Mouse (Mus musculus) cerebellum, postnatal 14 days (tissue): ENCODE measurements at regions not wholly inside any gene's neighbourhood (a gene's known extent, or its start where the extent isn't known, plus 50 kb on each side); places are given as distances from the start of the nearest gene placed in this dataset.

Source experiments
- DNase-seq, 2 experiments: peaks; one replicate each; pipeline ENCODE4 v3.0.0; 2021; ENCODE audit warnings: mixed read lengths in 2 of 2

- DNase-seq: no peak
Observed at GRCm38 (mm10) chr1:33271437-33272145, 398.0 kb downstream of the Prim2 start.

GRCm38 (mm10) chr1:33269162-33269561 lies 400.4 kb downstream of the Prim2 start:
- no peak for DNase-seq

DNA sequence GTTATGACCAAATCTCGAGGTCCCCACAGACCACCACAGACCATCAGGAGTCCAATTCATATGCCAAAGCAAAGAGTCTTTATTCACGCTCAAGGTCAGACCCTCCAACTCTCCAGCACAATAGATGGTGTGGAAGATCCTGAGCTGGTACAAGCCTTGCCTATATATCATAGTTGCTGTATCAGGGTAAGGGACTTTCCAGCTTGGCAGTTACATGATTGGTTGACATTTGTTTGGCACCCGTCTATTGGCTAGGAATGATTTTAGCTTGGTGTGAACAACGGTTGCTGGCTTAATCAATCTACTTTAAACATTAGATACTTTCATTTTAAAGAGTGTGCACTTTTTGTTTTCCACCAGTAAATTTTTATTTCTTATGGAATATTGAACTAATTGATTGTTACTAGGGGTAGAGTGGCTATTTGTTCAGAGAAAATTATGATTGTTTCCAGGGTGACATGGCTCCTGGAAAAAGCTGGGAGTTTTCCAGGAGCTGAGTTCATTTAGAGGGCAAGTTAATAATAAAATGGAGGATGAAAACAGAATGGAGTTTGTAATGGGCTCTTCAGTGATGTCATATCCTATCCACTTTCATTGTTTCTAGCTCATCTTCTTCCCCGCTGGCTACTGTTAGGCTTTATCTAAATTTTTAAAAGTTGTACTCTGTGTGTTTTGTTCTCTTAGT lies 403.7 kb downstream of the Prim2 start:
- no peak for DNase-seq

- DNase-seq: no peak
Observed at GRCm38 (mm10) chr1:33249474-33249873, 420.1 kb downstream of the Prim2 start.

GRCm38 (mm10) chr1:33247076-33247475 lies 422.5 kb downstream of the Prim2 start:
- DNase-seq: peak; percentile 68 to 72

- DNase-seq: no peak
Observed at GRCm38 (mm10) chr1:33245186-33245585, 424.4 kb downstream of the Prim2 start.

DNA sequence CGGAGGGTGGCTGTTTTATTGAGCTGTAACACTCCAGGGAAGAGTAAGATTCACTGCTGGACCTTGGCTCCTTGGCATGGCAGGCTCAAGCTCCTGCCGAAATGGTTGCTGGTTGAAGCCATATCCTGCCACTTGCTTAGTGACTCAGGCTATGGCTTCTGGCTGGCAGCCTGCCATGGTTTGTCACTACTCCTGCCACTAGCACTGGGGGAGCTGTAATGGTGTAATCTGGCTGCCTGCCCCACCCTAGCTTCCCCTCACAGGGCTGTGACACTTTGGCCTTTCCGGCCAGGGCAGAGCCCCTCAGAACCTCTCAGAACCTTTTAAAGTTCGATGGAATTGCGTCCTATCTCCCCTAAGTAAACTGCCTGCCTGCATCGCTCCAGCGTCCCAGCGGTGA lies 424.9 kb downstream of the Prim2 start:
- DNase-seq: peak; percentile 24 to 40

DNA sequence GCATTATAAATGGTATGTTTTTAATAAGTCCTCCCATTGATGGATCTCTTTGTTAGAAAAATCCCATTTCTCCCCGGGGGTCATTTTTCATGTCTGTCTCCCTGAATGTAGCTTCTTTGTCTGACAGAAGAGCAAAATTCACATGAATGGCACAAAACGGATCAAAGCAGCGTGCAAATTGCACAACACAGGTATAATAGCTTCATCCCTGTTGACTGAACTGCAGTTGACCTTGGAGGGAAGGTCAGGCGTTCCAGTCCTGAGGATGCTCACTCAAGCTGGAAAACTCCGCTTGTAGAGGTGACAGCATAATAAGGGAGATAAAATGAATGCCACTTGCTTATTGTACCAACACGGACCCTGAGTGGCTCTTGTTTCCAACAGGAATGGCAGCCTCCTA lies 446.6 kb downstream of the Prim2 start:
- no peak for DNase-seq

DNA sequence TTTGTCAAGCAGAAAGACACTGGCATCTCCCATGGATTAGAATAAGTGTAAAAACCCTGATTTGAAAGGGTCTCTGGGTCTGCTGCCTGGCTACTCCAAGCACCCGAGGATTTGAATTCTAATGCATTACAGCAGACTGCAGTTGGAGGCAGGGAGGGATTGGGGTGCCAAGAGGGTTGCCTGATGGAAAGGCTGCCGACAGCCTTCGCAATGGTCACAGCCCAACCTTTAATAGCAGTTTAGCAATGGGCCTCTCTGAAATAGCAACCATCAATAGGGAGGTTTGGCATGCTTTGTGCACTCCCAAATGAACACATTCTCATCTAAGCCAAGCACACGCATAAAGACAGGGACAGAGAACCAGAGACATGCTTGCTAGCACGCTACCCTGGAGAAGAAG lies 454.8 kb downstream of the Prim2 start:
- peak; percentile 27 to 30 for DNase-seq

GRCm38 (mm10) chr1:33214394-33214793 lies 455.2 kb downstream of the Prim2 start:
- no peak for DNase-seq

DNA sequence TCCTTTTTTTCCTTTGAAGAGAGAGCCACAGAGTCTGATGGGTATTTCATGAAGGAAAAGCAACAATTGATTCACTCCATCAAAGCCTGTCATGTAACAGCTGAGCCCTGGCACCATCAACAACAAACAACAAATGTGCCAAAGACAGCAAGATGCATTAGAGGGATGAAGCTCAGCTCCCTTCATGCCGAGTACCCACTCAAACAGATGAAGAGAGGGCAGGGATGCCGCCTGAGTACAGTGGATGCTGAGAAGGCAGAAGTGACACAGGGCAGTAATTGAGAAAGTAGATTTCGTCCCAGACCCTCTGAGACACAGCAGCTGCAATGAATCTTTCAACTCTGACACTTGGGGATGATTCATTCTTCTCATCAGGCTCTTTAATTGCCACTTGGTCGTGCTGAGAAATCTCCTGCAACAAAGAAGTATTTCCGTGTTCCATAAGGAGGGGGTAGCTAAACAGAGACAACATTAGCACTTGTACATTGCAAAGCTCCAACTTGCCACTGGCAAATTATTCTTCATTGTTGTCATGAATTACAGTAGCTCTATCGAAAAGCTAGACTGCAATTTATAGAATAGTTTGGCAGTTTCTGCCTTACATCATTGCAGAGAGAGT lies 467.9 kb downstream of the Prim2 start:
- DNase-seq: no peak

- DNase-seq: no peak
Observed at GRCm38 (mm10) chr1:33195114-33195513, 474.5 kb downstream of the Prim2 start.

DNA sequence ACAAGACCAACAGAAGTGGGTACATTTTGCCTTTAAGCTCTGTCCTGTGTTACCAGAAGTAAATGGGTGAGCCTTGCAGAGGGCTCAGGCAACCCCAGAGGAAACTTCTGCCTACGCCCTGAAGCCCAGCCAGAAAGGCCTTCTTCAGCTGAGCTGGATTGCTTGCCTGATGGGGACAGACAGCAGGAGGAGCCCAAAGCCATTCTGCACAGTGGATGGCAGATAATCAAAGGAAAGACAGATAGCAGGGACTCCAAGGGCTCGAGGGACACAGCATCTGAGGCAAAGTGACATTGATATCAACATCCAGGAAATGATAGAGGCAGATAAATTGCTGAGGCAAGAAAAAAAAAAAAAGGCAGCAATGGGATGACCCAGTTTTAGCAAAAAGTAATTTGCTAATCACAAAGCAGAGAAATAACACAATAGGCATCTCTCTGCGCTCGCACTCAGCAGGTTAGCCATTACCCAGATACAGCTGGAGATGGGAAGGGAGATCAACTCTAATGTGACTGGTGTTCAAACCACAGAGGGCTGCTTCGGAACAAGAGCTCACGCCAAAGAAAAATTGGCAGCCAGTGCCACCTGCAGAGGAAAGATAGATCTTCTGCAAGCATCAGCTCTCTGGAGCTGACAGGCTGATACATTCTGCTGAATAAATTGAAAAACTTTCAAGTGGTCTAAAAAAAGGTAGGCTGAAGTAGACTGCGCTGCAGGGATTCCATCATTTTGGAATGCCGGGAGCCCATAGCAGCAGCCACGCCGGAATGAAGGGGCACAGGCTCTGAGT lies 494.8 kb downstream of the Prim2 start:
- DNase-seq: peak; percentile 60 to 61

DNA sequence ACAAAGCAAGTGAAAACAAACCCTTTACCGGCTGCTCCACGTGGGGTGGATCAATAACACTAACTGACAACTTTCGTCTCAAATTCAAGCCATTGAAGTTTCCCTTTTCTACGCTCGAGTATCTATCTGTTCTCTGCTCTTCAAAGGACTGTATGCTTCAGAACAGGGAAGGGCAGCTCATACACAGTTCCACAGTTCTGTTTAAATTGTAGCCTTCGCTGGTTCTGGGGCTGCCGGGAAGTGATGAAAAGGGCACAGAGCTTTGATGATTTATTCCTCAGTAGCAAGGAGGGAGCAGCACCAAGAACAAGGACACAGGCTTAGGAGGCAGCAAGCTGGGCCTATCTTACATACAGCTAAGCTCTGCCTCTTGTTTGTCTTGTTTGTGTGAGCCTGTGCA lies 532.6 kb downstream of the Prim2 start:
- DNase-seq: no peak

DNA sequence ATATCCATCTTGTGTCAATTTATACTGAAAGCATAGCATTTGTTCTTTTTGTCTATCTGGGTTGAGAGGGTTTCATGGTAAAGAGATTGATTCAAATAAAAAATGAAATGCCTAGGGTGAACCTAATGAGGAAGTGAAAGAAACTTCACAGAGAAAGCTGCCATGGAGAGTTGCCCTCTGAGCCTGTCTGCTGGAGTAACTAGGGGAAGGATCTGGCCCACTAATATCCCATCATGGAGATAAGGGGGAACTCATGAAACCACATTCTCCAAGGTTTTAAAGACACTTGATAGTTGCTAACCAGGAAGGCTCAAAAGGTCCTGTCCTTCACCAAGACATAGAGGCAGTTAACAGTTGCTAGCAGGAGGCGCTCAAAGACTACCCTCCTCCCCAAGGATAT lies 539.2 kb downstream of the Prim2 start:
- no peak for DNase-seq

DNA sequence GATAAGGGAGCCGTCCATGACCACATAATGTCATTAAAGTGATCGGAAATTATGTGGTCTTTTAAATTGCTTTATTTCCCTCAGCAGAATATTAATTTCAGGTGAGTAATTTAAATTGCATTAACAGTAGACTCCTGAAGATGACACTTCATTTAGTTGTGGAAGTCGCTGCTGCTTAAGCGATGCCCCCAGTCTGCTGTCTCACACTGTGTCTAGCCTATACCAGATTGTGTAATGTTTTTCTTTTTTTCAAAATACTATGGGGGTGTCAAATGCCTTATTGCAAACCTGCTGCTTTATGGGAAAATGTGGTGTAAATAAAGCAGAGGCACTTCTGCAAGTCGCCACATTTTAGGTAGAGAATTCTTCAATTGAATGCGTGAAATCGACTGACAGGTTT lies 544.5 kb downstream of the Prim2 start:
- DNase-seq: no peak

DNA sequence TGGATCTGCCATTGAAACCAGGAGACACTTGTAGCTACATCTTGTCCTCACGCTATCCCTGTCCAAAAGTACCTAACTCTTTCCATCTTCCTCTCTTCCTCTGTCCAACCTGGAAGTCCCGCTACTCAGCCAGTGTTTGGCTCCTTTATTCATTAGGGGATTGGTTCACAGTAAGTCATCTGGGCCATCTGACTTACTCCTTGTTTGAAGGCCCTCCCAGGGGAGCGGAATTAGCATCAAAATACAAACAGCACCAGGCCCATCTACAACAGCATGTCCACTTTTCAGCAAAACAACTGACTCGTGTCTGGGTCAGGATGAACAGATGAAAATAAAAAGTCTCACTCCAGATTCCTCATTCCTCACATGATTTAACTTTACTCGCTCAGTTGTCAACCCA lies 559.2 kb upstream of the Gm5415 start:
- DNase-seq: no peak

DNA sequence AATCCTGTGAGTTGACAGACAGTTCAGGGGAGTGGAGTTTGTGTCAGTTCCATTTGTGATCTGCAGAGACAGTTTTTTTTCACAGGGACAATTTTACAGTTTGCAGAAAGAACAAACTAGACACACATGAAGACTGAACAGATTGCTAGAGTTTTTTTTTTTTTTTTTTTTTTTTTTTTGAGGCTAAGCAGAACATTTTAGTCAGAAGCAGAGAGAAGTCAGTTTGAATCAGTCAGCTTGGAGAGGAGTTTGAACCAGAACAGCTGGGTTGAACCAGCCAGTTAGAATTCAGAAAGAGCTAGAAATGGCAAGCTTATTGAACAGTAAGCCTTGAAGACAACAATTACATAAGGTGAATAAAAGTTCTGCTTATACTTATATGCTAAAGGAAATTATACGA lies 557.2 kb upstream of the Gm5415 start:
- DNase-seq: no peak

GRCm38 (mm10) chr1:33098062-33098461 lies 551.0 kb upstream of the Gm5415 start:
- DNase-seq: peak in 1 of 2 experiments; percentile 7

GRCm38 (mm10) chr1:33096851-33097250 lies 549.8 kb upstream of the Gm5415 start:
- no peak for DNase-seq

GRCm38 (mm10) chr1:33074551-33074950 lies 527.5 kb upstream of the Gm5415 start:
- DNase-seq: no peak

GRCm38 (mm10) chr1:33058010-33058409 lies 510.9 kb upstream of the Gm5415 start:
- DNase-seq: no peak

- DNase-seq: no peak
Observed at GRCm38 (mm10) chr1:33044388-33044787, 497.3 kb upstream of the Gm5415 start.
